Mouse (Mus musculus) bone marrow, adult 2 months (tissue): Measurements from ENCODE around the gene Dlg2. TPM values are rescaled to one million over a fixed set of nuclear protein-coding genes. Genes with fewer than 3 reads are reported as not detected.

Experiments used
- H3K27ac ChIP-seq: fragments of 200-500 bp; 2 replicates; pipeline ENCODE4 v1.5.1; 2012; ENCODE audit warnings: low read depth, mild to moderate bottlenecking, control low read depth, inconsistent platforms, low read length; ENCODE audit not compliant: control insufficient read depth, poor library complexity, insufficient read depth
- H3K4me1 ChIP-seq: fragments of 200-500 bp; 2 replicates; pipeline ENCODE4 v1.6.1; 2011; ENCODE audit warnings: low read length; ENCODE audit not compliant: control insufficient read depth, insufficient read depth
- H3K4me3 ChIP-seq: fragments of 200-500 bp; replicated peaks from 2 replicates; pipeline ENCODE3; 2011; ENCODE audit warnings: mild to moderate bottlenecking, low read depth, low read length, control low read depth; ENCODE audit not compliant: control insufficient read depth
- CTCF ChIP-seq: fragments of 200-500 bp; IDR thresholded peaks from 2 replicates; pipeline ENCODE4 v1.5.1; 2011; ENCODE audit warnings: low read length, control low read depth; ENCODE audit not compliant: control insufficient read depth, insufficient read depth
- POLR2A ChIP-seq: fragments of 200-500 bp; IDR thresholded peaks from 2 replicates; pipeline ENCODE4 v1.6.1; 2011; ENCODE audit warnings: low read depth, mild to moderate bottlenecking, control low read depth, low read length, borderline replicate concordance; ENCODE audit not compliant: control insufficient read depth
- WGBS: fragments of 180-500 bp; shearing (Covaris S2); methylation state at CpG from one replicate; pipeline ENCODE4 v1.1.7; 2018; 5-methylcytosine and 5-hydroxymethylcytosine counted together
- polyA plus RNA-seq: library from polyadenylated mRNA; stranded (reverse); fragments of >200 nt; gene quantifications from 2 replicates; pipeline ENCODE4 v1.2.4, GENCODE M21; 2011; ENCODE audit warnings: low replicate concordance; ENCODE audit not compliant: missing spikeins, insufficient read depth, insufficient read length

Gene Dlg2
- polyA plus RNA-seq, 1 experiment = 11.7 TPM

- H3K4me3 ChIP-seq = no peak overlapping the region
- WGBS = 65% methylated on average over 3 of the region's 3 CpGs
- no peak overlapping the region for H3K27ac ChIP-seq
- no peak for TF ChIP-seq POLR2A
- no peak for TF ChIP-seq CTCF
- H3K4me1 ChIP-seq = no peaks in the 10 kb centered on the region
Observed at GRCm38 (mm10) chr7:91443913-91444312, 967.4 kb downstream of the Dlg2 start.

- Histone ChIP-seq H3K4me1 (no peaks in the 10 kb centered on the region), H3K27ac (no peak overlapping the region), H3K4me3 (no peak overlapping the region)
- TF ChIP-seq CTCF (no peak), POLR2A (no peak)
- 60% methylated on average over 3 of the region's 3 CpGs for WGBS
Observed at GRCm38 (mm10) chr7:91444728-91445127, 968.3 kb downstream of the Dlg2 start.

GRCm38 (mm10) chr7:91456796-91457195 lies 980.3 kb downstream of the Dlg2 start:
- H3K27ac ChIP-seq = no peak overlapping the region
- TF ChIP-seq CTCF = no peak
- no peak for TF ChIP-seq POLR2A
- no peak overlapping the region for H3K4me3 ChIP-seq
- 5% methylated on average over 1 of the region's 1 CpGs for WGBS
- no peaks in the 10 kb centered on the region for H3K4me1 ChIP-seq

- 0% methylated on average over 1 of the region's 1 CpGs for WGBS
- 0 out of 2 replicates have a peak, but pooled peaks have one; percentile 12 for TF ChIP-seq CTCF
- TF ChIP-seq POLR2A = no peak
- no peaks in the 10 kb centered on the region for H3K4me1 ChIP-seq
- no peak overlapping the region for H3K27ac ChIP-seq
- no peak overlapping the region for H3K4me3 ChIP-seq
Observed at GRCm38 (mm10) chr7:91457207-91457606, 980.7 kb downstream of the Dlg2 start.

GRCm38 (mm10) chr7:91461352-91461751 lies 984.9 kb downstream of the Dlg2 start:
- WGBS = 88% methylated on average over 3 of the region's 3 CpGs
- Histone ChIP-seq H3K4me3 (no peak overlapping the region), H3K4me1 (no peaks in the 10 kb centered on the region), H3K27ac (no peak overlapping the region)
- no peak for TF ChIP-seq POLR2A
- no peak for TF ChIP-seq CTCF

GRCm38 (mm10) chr7:91463256-91463655 lies 986.8 kb downstream of the Dlg2 start:
- WGBS = 73% methylated on average over 7 of the region's 7 CpGs
- Histone ChIP-seq H3K4me1 (no peaks in the 10 kb centered on the region), H3K4me3 (no peak overlapping the region), H3K27ac (no peak overlapping the region)
- TF ChIP-seq POLR2A (no peak), CTCF (no peak)

- no peaks in the 10 kb centered on the region for H3K4me1 ChIP-seq
- WGBS = 13% methylated on average over 3 of the region's 3 CpGs
Observed at GRCm38 (mm10) chr7:91467061-91467460, 990.6 kb downstream of the Dlg2 start.

GRCm38 (mm10) chr7:91479145-91479544 lies 1002.7 kb downstream of the Dlg2 start:
- Histone ChIP-seq H3K4me1 (no peaks in the 10 kb centered on the region), H3K27ac (no peak overlapping the region), H3K4me3 (no peak overlapping the region)
- 63% methylated on average over 3 of the region's 3 CpGs for WGBS
- TF ChIP-seq POLR2A (no peak), CTCF (no peak)

More at GRCm38 (mm10) chr7:91467061-91467460, 990.6 kb downstream of the Dlg2 start:
- TF ChIP-seq POLR2A (no peak), CTCF (no peak)
- Histone ChIP-seq H3K27ac (no peak overlapping the region), H3K4me3 (no peak overlapping the region)

- WGBS = 74% methylated on average over 1 of the region's 1 CpGs
- TF ChIP-seq CTCF = no peak
- Histone ChIP-seq H3K4me1 (no peaks in the 10 kb centered on the region), H3K4me3 (no peak overlapping the region), H3K27ac (no peak overlapping the region)
Observed at GRCm38 (mm10) chr7:91481574-91482197, 1005.2 kb downstream of the Dlg2 start.
